In the genomic region with DNA sequence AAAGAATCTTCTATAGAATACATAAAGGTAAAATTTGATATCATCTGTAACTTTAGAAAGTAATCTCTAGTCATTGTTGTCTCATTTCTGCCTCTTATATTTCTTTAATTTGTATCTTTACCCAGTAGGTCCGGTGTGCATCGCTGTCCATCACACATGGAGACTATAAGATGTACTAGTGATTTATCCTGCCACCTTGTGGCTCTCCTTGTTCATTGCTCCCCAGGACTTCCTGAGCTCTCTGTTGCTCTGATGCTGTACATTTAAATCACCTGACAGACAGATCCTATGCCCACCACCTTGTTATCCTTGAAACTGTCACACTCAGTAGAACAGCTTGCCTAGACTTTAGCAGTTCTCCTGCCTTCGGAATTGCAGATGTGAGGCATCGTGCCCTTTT, we compare ENCODE assay signal across 9 mouse cellular contexts. TPM values are rescaled to one million over a fixed set of nuclear protein-coding genes. Genes with fewer than 3 reads are reported as not detected.
DNase-seq lines count a peak whose midpoint lies in the region; ATAC-seq and TF ChIP-seq lines count a peak whose summit lies in the region.
"Had no signal": no experiment of that assay in that cellular context is flagged by ENCODE, and none has a peak within 500 bp of the region (broad histone marks: within the 10 kb centered on the region; RNA-seq: fewer than 3 reads in every experiment).

No protein-coding gene starts in this region.

- no peak overlapping the region for H3K4me3 ChIP-seq in kidney, adult 2 months (ENCODE audit: insufficient read depth, low read depth, low read length)
- H3K4me3 ChIP-seq in kidney, embryonic 14.5 days (ENCODE audit: low read length): no peak overlapping the region
- H3K4me3 ChIP-seq in CH12.LX (replicated peaks in 1 of 3; ENCODE audit: low read depth in 2 of 3, low read length in 2 of 3, poor library complexity in 1 of 3): no peak overlapping the region
- no peak overlapping the region for H3K4me3 ChIP-seq in heart, postnatal 0 days (ENCODE audit: low read depth, low read length)
- H3K4me3 ChIP-seq: limb, embryonic 12.5 days had no signal

- TF ChIP-seq RAD21 in CH12.LX (IDR thresholded peaks at IDR 0.05; ENCODE audit: low read depth, low read length): peak; percentile 50

- no peaks in the 10 kb centered on the region for H3K27me3 ChIP-seq in kidney, adult 2 months (replicated peaks; ENCODE audit: control insufficient read depth, insufficient read depth, low read length)
- H3K27me3 ChIP-seq in kidney, embryonic 14.5 days (ENCODE audit: control insufficient read depth, insufficient read depth, low read length): no peaks in the 10 kb centered on the region
- H3K27me3 ChIP-seq in CH12.LX (replicated peaks): no peaks in the 10 kb centered on the region
- no peaks in the 10 kb centered on the region for H3K27me3 ChIP-seq in heart, postnatal 0 days (ENCODE audit: control insufficient read depth, insufficient read depth, low read length)
- H3K27me3 ChIP-seq: limb, embryonic 12.5 days had no signal

- H3K9ac ChIP-seq in kidney, embryonic 14.5 days (ENCODE audit: low read depth, low read length): no peak overlapping the region
- no peak overlapping the region for H3K9ac ChIP-seq in CH12.LX (ENCODE audit: insufficient read depth, low read depth)
- no peak overlapping the region for H3K9ac ChIP-seq in heart, postnatal 0 days (replicated peaks; ENCODE audit: low read depth, low read length)
- H3K9ac ChIP-seq: limb, embryonic 12.5 days had no signal

- no peak for TF ChIP-seq POLR2A in kidney, adult 2 months (IDR thresholded peaks at IDR 0.05; ENCODE audit: low read depth, low read length)
- no peak for TF ChIP-seq POLR2A in CH12.LX (IDR thresholded peaks at IDR 0.05; ENCODE audit: low read depth, low read length)

- no peak for TF ChIP-seq EP300 in CH12.LX (IDR thresholded peaks at IDR 0.05; ENCODE audit: low read length)
- no peak for TF ChIP-seq EP300 in heart, postnatal 0 days (IDR thresholded peaks at IDR 0.05; ENCODE audit: low read depth)

- peak; percentile 59 for TF ChIP-seq CTCF in kidney, adult 2 months (conservative IDR thresholded peaks at IDR 0.05; ENCODE audit: insufficient read depth, insufficient read length, low read depth, low read length)
- peak; percentile 46 to 71; a peak in 3 of 4 replicates for TF ChIP-seq CTCF in CH12.LX (conservative IDR thresholded peaks at IDR 0.05 in 1 of 2, IDR thresholded peaks at IDR 0.05 in 1 of 2; ENCODE audit: low read depth in 2 of 2, low read length in 2 of 2)
- peak; percentile 56 for TF ChIP-seq CTCF in heart, postnatal 0 days (IDR thresholded peaks at IDR 0.05; ENCODE audit: low read depth)

- no peak for ATAC-seq in kidney, embryonic 14.5 days (ENCODE audit: low FRiP score, low TSS enrichment)
- ATAC-seq in heart, postnatal 0 days (ENCODE audit: insufficient read depth, low read depth): no peak

- H3K79me2 ChIP-seq in CH12.LX (replicated peaks; ENCODE audit: control insufficient read depth, extremely low read depth, insufficient read depth, poor library complexity, severe bottlenecking): no peaks in the 10 kb centered on the region

- no peaks in the 10 kb centered on the region for H3K36me3 ChIP-seq in kidney, adult 2 months (ENCODE audit: control insufficient read depth, insufficient read depth, low read length)
- H3K36me3 ChIP-seq in kidney, embryonic 14.5 days (ENCODE audit: control insufficient read depth, insufficient read depth, low read length): peaks cover 80% of the 10 kb centered on the region
- peaks cover 49 to 84% of the 10 kb centered on the region in 2 experiments for H3K36me3 ChIP-seq in CH12.LX (replicated peaks in 1 of 2; ENCODE audit: control insufficient read depth in 1 of 2, insufficient read depth in 1 of 2, low read length in 1 of 2)
- peaks cover 60% of the 10 kb centered on the region for H3K36me3 ChIP-seq in heart, postnatal 0 days (replicated peaks; ENCODE audit: control insufficient read depth, insufficient read depth, low read length)

- no peaks in the 10 kb centered on the region for H3K9me3 ChIP-seq in kidney, embryonic 14.5 days (ENCODE audit: control insufficient read depth, low read length)
- H3K9me3 ChIP-seq in CH12.LX (replicated peaks; ENCODE audit: low read length): no peaks in the 10 kb centered on the region
- H3K9me3 ChIP-seq in heart, postnatal 0 days (replicated peaks; ENCODE audit: control insufficient read depth, low read length): no peaks in the 10 kb centered on the region
- H3K9me3 ChIP-seq: limb, embryonic 12.5 days had no signal

- DNase-seq in kidney, adult 2 months: peak; percentile 42
- peak; percentile 57 for DNase-seq in CH12.LX (ENCODE audit: extremely low read depth)
- peak; percentile 36 for DNase-seq in MN1 (ENCODE audit: low spot score)
- DNase-seq in heart, postnatal 0 days (ENCODE audit: low spot score): no peak
- peak; percentile 72 for DNase-seq in lung, postnatal 36 days
- no peak for DNase-seq in testis, postnatal 14 days (ENCODE audit: low spot score)
- DNase-seq in urinary bladder, postnatal 14 days (ENCODE audit: low spot score): no peak

- H3K27ac ChIP-seq in kidney, adult 2 months (ENCODE audit: insufficient read depth, low read depth, low read length): no peak overlapping the region
- H3K27ac ChIP-seq in kidney, embryonic 14.5 days (ENCODE audit: low read depth, low read length): no peak overlapping the region
- no peak overlapping the region for H3K27ac ChIP-seq in CH12.LX (ENCODE audit: insufficient read depth, low read depth)
- H3K27ac ChIP-seq in heart, postnatal 0 days (ENCODE audit: low read depth): no peak overlapping the region
- H3K27ac ChIP-seq: limb, embryonic 12.5 days had no signal

- dilution Hi-C loops in CH12.LX (cut with MboI; ENCODE audit: extremely low pct_ligation_motif_present, extremely low pct_unique_long_range_greater_than_20kb, low sequenced_read_pairs): no loop called here

- 77% methylated on average over 4 of the region's 4 CpGs for WGBS in kidney, adult 2 months
- WGBS in kidney, embryonic 14.5 days: 89% methylated on average over 4 of the region's 4 CpGs
- WGBS in heart, postnatal 0 days: 73% methylated on average over 4 of the region's 4 CpGs

- H3K4me1 ChIP-seq in kidney, adult 2 months (ENCODE audit: control insufficient read depth, insufficient read depth, low read length): no peaks in the 10 kb centered on the region
- H3K4me1 ChIP-seq in kidney, embryonic 14.5 days (ENCODE audit: control insufficient read depth, insufficient read depth, low read length): no peaks in the 10 kb centered on the region
- no peaks in the 10 kb centered on the region for H3K4me1 ChIP-seq in CH12.LX (ENCODE audit: control insufficient read depth in 1 of 2, insufficient read depth in 2 of 2)
- H3K4me1 ChIP-seq in heart, postnatal 0 days (ENCODE audit: control insufficient read depth, insufficient read depth): no peaks in the 10 kb centered on the region
- H3K4me1 ChIP-seq: limb, embryonic 12.5 days had no signal

- H3K4me2 ChIP-seq in kidney, embryonic 14.5 days (replicated peaks; ENCODE audit: low read depth, low read length): no peak overlapping the region
- no peak overlapping the region for H3K4me2 ChIP-seq in CH12.LX (ENCODE audit: insufficient read depth, low read depth, poor library complexity, severe bottlenecking)
- H3K4me2 ChIP-seq in heart, postnatal 0 days (ENCODE audit: low read depth, low read length): no peak overlapping the region
- H3K4me2 ChIP-seq: limb, embryonic 12.5 days had no signal

- in situ Hi-C loops in CH12.LX (cut with MboI; ENCODE audit: low pct_ligation_motif_present, low pct_unique_long_range_greater_than_20kb, low sequenced_read_pairs): no loop called here

TF ChIP-seq in CH12.LX, 34 proteins besides CTCF, POLR2A, EP300 and RAD21:
- TF ChIP-seq USF1 (IDR thresholded peaks at IDR 0.05; ENCODE audit: low read depth, low read length) (no peak), SMC3 (IDR thresholded peaks at IDR 0.05; ENCODE audit: low read depth, low read length) (peak; percentile 60)

RNA-seq across cellular contexts. Expression of a gene that starts 16.3 kb away (rescaled TPM):
- 3.2 and 3.4 TPM in 2 replicates for polyA plus RNA-seq in kidney, adult 2 months (2012; rRNA removed)
- polyA plus RNA-seq in kidney, embryonic 14.5 days (2014; fragmentation: Nextera tagmentation; extraction: Ambion mirVana): 11.5 and 11.6 TPM in 2 replicates
- total RNA-seq in CH12.LX (2012; rRNA removed): 7.3 and 7.6 TPM in 2 replicates
- 9.1 and 11.0 TPM in 2 replicates for total RNA-seq in CH12.LX (2014; rRNA removed)
- 40.2 and 42.0 TPM in 2 replicates for polyA plus RNA-seq in CH12.LX (2012; ENCODE audit: insufficient read length, low read depth)
- total RNA-seq in heart, postnatal 0 days (2014; rRNA removed; ENCODE audit: low replicate concordance): 1.3 and 5.2 TPM in 2 replicates
- polyA plus RNA-seq in heart, postnatal 0 days (2015; fragmentation: Nextera tagmentation; extraction: Ambion mirVana): 9.8 and 10.0 TPM in 2 replicates

RNA-seq across cellular contexts. Expression of a gene that starts 42.1 kb away (rescaled TPM):
- 0.18 and 0.30 TPM in 2 replicates for polyA plus RNA-seq in kidney, adult 2 months (2012; rRNA removed)
- polyA plus RNA-seq in kidney, embryonic 14.5 days (2014; fragmentation: Nextera tagmentation; extraction: Ambion mirVana): 49.4 and 79.4 TPM in 2 replicates
- 61.7 and 66.1 TPM in 2 replicates for total RNA-seq in CH12.LX (2012; rRNA removed)
- 144 and 158 TPM in 2 replicates for total RNA-seq in CH12.LX (2014; rRNA removed)
- 67.8 and 69.6 TPM in 2 replicates for polyA plus RNA-seq in CH12.LX (2012; ENCODE audit: insufficient read length, low read depth)
- total RNA-seq in heart, postnatal 0 days (2014; rRNA removed; ENCODE audit: low replicate concordance): 31.4 and 41.5 TPM in 2 replicates
- polyA plus RNA-seq in heart, postnatal 0 days (2015; fragmentation: Nextera tagmentation; extraction: Ambion mirVana): 10.4 and 10.8 TPM in 2 replicates

Comparison
In these comparisons a context has a peak if more than half of its experiments do, and no peak if none do; other contexts are left out.
1. DNase-seq: peak in kidney, adult 2 months (single experiment), CH12.LX (single experiment), MN1 (single experiment) and lung, postnatal 36 days (single experiment); none in heart, postnatal 0 days (single experiment), testis, postnatal 14 days (single experiment) and urinary bladder, postnatal 14 days (single experiment).
2. Peak in every context shown above with its lines, with median percentiles within 50 percentile points of each other: CTCF ChIP-seq.